Mouse (Mus musculus): Measurements from ENCODE around the gene Rhox3c.
"Not testable (repeated sequence)": the region's sequence is repeated elsewhere in the genome, so short reads cannot be mapped to it uniquely, and the experiment has no call there.

The Rhox3c gene

GRCm38 (mm10) chrX:37458285-37458684 lies at the start of gene Rhox3c:
Rhox3c (plus strand) TSS chrX:37458585.
- not testable (repeated sequence) for DNase-seq

- not testable (repeated sequence) for DNase-seq
Observed at GRCm38 (mm10) chrX:37411767-37412166, 46.6 kb upstream of the Rhox3c start, which contains the start of gene Rhox2b. Rhox2b (plus strand) TSS chrX:37412067.

- DNase-seq, result not testable (repeated sequence)
Observed at GRCm38 (mm10) chrX:37432194-37432593, 26.2 kb upstream of the Rhox3c start, which contains the start of gene Rhox4b. Rhox4b (plus strand) TSS chrX:37432494.

DNA sequence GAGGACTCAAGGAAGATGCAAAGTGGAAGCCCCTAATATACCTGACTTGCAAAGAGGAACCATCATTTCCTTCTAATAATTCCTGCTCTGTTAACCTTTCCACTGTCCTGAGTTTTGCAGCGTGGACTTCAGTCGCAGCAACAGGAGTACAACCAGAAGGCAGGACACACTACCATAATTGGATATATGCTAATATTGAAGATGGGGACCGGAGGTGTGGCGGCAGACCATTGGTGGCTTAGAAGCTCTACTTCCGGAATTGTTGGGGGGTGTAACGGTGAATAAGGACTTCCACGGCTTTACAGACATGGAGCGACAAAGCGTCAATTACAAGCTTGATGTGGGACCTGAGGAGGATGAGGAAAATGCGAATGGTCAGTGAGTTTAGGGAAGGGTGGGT lies 5.0 kb upstream of the Rhox3c start, which contains the start of gene Rhox2c:
Gene Rhox2c, plus strand, starts transcription at position 301 of the 400 bp plus-strand sequence.
- DNase-seq, result not testable (repeated sequence)

GRCm38 (mm10) chrX:37480037-37480436 lies 21.7 kb downstream of the Rhox3c start, which contains the start of gene Rhox4c:
Rhox4c (plus strand) TSS chrX:37480337.
- DNase-seq, result not testable (repeated sequence)

DNA sequence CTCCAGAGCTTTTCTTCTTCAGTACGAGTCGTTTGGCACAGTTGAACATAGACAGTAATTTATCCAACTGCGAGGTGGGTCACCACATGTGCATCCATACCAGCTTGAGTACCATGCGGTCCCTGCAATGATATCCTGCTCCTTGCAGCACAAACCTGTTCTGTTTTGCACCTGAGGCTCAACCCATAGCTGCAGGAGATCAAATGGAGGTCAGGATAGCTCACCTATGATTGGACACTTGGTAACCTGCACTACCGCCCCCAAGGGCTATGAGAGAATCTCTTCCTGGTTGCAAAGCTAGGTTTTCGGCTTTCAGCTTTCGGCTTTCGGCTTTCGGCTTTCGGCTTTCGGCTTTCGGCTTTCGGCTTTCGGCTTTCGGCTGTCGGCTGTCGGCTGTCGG lies 55.7 kb downstream of the Rhox3c start, which contains the start of gene Rhox4d:
Gene Rhox4d, plus strand, starts transcription at position 301 of the 400 bp plus-strand sequence.
- not testable (repeated sequence) for DNase-seq
